Mouse (Mus musculus): ENCODE data around the gene Ano10.
"Not testable (repeated sequence)": the region's sequence is repeated elsewhere in the genome, so short reads cannot be mapped to it uniquely, and the experiment has no call there.

Ano10 gene

DNA sequence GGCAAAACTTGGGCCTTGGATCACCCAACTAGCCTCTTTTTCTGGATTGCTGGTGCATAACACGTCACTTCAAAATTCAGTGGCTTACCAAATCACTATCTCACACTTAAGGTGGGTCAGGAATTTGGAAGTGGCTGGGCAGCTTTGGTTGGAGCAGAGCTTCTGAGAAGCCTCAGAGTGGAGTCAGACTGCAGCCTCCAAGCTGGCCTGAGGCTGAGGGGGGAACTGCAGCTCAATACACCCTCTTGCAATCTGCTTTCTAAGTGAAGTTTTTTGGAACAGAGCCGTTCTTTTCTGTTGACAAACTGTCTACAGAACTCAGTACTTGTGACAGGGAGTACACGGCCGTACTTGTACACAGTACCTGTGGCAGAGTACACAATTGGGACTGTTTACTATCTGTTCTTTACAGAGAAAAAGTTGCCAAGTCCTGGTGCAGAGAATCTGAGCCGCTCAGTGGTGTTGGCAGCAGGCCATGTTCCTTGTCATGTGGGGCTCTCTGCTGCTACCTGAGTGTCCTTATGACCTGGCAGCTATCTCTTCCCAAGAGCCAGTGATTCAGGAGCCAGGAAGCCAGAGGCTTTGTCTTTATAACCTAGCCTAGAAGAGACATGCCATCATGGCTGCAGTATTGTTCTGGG, 99.1 kb downstream of the Ano10 start:
- peak; percentile 69 for DNase-seq

- no peak for DNase-seq
These were observed 100.4 kb downstream of the Ano10 start for GRCm38 (mm10) chr9:122193823-122194222.

DNA sequence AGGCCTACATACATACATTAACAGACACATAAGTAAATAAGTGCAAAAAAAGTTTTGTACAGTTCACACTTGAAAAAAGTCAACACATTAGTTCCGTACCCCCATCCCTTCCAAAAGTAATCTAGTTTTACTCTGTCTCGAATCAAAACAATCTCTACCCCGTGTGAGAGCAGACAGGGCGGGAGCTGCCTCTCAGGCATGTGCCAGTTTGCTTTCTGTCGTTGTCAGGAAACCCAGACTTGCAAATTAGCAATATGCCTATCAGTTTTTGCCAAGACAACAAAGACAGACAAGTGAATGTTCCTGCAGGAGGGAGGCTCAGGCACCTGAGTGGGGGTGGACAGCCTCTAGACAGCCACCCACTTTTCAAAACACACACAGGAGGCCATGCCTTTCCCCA, 100.9 kb downstream of the Ano10 start:
- DNase-seq: no peak

DNA sequence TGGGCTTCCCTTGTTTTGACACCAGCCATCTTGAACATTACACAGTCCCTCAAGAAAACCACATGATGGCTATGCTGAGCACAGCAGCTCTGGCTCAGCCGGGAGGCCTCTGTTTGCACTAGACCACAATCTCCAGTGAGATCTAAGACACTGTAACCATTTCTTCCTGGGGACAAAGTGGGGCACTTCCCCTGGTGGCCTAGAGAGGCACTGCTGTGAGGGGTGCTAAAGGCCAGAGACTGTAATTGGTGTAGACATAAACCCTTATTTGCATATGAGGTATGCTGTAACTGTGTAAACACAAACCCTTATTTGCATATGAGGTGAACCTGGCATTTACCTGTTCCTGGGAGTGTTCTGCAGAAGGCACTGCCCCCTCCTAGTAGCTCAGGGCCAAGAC, 105.5 kb downstream of the Ano10 start:
- DNase-seq: no peak

- no peak for DNase-seq
These were observed 106.7 kb downstream of the Ano10 start for GRCm38 (mm10) chr9:122187451-122187921.

- DNase-seq: no peak
These were observed 107.5 kb downstream of the Ano10 start for GRCm38 (mm10) chr9:122186643-122187226.

DNA sequence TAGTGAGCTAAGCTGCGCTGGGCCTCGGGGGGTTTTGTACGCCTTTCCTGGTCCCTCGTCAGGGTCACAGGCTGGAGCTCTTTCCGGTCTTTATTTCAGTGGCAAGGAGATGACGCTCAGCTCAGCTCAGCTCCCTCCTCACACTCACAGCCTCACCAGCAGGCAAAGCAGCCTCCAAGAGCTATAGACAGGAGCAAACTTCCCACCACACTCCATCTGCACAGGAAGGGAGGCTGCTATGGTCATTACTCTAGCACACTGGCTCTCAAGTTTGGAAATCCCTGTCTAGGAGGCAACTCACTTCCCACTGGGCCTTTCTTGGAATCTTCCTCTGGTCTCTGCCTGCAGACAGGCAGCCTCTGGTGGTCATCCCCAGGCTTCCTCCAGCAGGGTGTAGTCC, 108.3 kb downstream of the Ano10 start:
- peak; percentile 37 for DNase-seq

DNA sequence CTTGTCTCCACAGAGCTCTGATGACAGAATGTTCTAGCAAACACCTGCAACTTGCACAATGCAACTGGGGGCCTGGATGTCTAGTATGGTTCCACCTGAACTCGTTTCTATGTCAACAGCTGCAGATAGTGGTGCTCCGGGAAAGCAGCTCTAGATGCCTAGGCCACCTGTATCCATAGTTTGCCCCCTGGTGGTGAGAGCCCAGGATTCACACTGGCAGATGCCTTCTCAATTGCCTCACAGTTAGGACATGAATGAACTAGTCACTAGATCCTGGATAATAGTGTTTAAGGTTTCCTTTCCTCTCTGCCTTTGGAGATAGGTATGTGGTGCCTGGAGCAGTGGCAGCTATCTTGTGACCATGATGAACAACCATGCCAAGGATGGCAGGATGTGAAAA, 109.2 kb downstream of the Ano10 start:
- DNase-seq: peak; percentile 91

- no peak for DNase-seq
These were observed 109.9 kb downstream of the Ano10 start for GRCm38 (mm10) chr9:122184329-122184728.

DNA sequence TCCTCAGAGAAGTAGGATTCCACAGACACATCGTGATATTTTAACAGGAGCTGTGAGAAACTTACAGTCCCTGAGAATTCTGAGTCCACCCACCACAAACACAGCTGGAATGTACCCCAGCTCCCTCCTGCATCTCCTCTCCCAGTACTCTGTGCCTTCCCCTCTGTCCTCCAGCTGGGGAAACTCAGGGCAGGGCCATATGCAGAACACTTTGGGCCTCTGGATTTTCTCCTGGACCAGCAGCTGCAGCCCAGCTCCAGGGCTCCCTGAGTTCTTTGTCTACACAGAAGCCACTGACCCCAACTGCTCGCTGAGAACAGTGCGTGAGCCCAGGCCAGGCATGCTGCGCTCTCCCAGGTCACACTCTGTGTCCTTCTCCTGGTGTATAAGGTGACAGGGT, 111.1 kb downstream of the Ano10 start:
- DNase-seq: peak; percentile 28

GRCm38 (mm10) chr9:122180105-122180504, 114.1 kb downstream of the Ano10 start:
- DNase-seq: no peak

DNA sequence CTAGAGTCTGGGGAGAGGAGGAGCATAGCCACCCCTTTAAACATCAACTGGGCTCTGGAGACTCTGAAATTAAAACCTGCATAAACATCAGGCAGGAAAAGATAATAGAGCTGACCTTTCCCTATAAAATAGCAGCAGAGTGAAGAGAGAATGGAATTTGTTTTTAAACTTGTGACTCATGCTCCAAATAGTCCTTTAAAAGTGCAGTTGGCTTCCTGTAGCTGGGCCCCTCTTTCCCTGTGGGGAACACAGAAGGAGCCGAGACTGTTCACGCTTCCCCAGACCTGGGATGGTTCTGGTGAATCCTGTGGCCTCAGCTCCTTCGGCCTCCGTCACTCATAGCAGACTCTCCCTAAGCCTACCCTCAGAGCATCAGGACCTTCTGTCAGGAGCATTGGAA, 115.8 kb downstream of the Ano10 start:
- no peak for DNase-seq

DNA sequence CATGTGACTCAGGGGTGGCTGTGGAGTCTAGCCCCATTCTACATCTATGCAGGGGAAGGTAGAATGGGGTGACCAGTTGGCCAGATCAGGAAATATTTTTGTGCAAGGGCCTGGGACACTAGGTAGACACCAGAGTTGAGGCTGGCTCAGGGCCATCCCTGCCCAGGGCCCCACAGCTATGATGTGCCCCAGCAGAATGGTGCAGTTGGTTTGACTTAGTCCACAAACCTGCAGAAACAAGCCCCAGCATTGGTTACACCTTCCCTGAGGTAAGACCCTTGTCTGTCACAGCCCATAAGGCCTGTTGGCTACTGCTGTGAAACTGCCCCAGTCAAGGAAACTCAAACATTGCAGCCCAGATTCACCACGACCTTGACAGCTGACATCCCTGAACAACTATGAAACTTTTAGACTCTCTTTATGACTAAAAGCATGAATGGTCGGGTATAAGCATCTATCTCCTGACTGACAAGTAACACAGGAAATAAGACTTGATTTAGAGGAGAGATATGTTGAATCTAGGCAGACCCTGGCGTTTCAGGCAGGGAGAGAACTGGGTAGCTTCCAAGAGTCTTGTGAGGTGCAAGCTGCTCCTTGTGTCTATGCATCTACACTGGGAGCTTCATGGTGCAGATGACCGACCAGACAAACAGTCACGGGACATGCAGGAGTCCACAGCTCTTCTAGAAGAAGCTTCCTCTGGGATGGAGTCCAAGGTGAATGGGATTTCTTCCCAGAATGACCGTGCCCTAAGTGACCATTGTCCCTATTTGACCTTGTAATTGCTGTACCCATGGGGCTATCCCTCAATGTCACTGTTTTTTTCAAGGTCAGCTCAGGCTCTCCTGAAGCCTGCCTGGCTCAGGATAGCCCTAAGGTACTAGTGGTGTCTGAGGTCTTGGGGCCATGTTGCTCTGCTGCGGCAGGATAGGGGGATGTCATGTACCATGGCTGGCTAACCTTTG, 116.7 kb downstream of the Ano10 start:
- peak; percentile 32 for DNase-seq

DNA sequence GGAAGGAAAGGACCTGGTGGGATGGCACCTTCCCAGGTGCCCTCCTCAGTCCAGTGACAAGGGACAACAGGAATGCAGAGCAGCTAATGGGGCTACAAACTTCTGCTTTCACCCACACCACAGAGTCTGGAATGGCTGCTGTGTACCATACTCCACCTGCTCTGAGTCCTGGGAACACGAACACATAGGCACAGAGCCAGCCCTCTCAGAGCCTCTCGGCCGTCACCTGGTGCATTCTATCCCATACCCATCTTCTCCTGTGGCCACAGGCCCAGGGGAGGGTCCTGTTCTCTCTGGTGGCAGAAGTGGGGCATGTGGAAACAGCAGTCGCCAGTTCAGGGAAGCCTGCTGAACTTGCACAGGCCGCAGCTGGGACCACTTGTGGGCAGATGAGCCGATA, 119.5 kb downstream of the Ano10 start:
- DNase-seq: no peak

DNA sequence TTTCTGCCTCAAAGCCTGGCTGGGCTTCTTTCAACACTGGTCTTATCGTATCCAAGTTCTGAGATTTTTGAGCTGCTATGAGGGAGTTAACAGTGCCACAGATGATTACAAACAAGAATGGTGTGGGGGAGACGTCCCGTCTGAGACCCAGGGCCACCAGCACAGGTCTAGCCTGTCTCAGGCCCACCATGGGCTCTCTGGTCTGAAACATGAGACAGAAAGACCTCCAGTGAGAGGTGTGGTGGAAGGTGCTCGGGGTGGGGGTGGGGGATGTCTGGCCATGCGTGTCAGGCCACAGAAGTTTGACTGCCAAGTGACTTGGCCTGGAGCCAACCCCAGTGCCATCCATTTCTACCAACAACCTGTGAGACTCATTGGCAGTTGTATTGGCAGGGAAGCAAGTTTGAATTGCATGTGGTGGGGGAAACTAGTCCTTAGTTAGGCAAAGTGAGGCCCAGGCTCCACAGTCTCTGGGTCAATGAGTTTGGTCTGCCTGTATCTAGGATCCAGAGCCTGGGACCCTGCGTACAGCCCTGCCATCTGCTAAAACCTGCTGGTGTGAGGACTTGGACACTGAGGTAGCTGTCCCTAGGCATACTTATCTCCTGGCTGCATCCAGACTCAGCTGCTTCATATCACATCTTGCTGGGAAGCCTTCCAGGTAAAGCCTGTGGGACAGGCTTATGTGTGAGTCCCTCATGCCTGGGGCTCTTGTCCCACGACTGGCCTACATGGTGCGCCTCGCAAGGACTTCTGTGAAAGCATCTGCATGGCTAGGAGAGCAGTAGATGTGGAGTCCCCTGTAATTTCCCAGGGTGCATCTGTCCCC, 120.6 kb downstream of the Ano10 start:
- DNase-seq: peak; percentile 77

- no peak for DNase-seq
These were observed 121.5 kb downstream of the Ano10 start for GRCm38 (mm10) chr9:122172612-122173186.

GRCm38 (mm10) chr9:122169901-122170300, 124.3 kb downstream of the Ano10 start:
- DNase-seq: no peak

DNA sequence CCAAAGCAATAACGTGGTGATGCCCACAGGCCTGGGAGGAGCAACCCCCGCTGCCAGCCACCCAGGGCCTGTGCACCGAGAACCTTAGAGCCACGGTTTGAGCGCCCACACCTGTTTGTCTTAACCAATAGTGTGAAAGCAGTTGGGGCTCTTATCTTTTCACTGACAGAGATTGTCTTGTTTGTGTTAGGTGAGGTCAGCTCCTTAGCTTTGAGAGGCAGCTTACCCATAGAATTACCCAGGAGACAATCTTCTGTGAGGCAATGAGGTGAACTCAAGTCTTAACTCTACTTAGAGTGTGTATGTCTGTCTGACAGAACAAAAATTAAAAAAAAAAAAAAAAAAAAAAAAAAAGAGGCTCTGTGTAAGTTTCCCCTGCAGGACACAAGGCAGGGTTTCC, 126.5 kb downstream of the Ano10 start:
- not testable (repeated sequence) for DNase-seq

GRCm38 (mm10) chr9:122164535-122164934, 129.7 kb downstream of the Ano10 start:
- DNase-seq: no peak

- DNase-seq: no peak
These were observed 137.2 kb downstream of the Ano10 start for GRCm38 (mm10) chr9:122157079-122157441.

DNA sequence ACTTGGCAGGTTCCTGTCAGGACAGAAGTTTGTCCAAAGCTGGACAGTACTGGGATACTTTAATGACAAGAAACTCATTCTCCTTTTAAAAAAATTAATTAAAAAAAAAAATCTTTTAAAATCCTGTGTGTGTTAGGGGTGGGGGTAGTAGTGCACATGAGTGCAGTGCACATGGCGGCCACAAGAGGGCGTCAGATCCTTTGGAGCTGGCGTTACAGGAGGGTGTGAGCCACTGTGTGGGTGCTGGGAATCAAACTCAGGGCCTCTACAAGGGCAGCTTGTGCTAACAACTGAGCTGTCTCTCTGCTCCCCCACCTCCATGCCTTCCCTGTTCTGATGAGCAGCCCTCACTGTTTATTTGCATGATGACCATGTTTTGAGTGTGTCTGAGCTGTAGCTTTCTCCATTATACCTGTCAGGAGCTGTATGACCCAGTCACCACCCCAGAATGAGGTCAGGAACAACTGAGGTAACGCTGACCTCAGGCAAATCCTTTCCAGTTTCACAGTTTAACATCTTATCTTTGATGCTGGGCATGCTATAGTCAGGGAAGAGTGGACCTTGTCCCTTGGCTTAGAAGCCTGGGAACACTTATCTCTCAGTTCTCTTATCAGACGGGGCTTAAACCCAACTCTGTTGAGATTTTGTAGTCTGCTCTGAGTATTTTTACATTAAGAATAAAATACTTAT, 137.7 kb downstream of the Ano10 start:
- DNase-seq: no peak

- no peak for DNase-seq
These were observed 139.0 kb downstream of the Ano10 start for GRCm38 (mm10) chr9:122155193-122155592.

Data from kidney, postnatal 10 days (tissue).